Mouse (Mus musculus) CD4-positive naive resting alpha-beta T cell, adult 57 days (primary cell): Measurements from ENCODE around the gene Scn4a. TPM values are rescaled to one million over a fixed set of nuclear protein-coding genes. Genes with fewer than 3 reads are reported as not detected.

Experiments
- total RNA-seq: library from RNA; stranded (reverse); gene quantifications from one replicate; pipeline ENCODE4 v1.2.4, GENCODE M21; 2023

Scn4a gene
- total RNA-seq, result 1.2 TPM

DNA sequence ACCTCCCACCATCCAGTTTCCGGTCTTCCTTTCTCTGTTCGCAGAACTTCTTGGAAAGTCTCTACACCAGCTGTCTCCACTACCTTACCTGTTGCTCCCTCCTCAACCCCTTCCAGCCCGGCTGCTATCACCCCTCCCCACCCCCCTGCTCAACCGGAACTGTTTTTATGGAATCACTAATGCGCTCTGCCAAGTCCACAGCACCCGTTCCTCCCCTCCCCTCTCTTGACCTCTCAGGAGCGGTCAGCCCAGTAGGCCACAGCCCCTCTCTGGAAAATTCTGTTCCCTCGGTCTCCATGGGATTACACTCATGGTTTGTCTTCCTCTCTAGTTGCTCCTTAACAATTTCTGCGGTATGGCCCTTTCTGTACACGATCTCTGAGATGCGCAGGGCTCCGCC lies at the start of gene Scn4a:
TSS of gene Scn4a (minus strand) at position 101 of the 400 bp plus-strand sequence.

DNA sequence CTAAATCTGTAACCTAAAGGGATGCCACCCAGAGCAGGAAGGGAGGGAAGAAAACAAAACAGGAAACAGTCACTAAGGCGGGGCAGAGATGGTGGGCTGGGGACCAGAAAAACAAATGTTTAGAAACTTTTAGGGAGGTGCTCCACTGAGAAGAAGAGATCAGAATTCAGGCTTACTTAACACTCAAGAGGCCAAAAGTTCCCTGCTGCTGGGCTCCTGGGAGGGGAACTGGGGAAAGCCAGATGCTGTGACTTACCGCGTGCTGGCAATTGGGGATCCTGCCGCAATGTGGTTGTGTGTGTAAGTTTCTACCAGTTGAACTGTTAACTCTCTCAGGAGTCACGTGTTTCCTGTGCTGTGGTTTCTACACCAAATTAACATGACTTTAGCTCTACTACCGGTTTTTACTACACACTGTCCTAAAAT lies 34.7 kb upstream of the Scn4a start, which contains the start of gene Icam2:
TSS of gene Icam2 (minus strand) at position 285 of the 426 bp plus-strand sequence.

GRCm38 (mm10) chr11:106365366-106365765 lies 12.3 kb upstream of the Scn4a start, which contains the start of gene Prr29:
Gene Prr29, plus strand, starts transcription at chr11:106365472.

GRCm38 (mm10) chr11:106314333-106314812 lies 38.7 kb downstream of the Scn4a start, which contains the start of gene Cd79b:
Gene Cd79b, minus strand, starts transcription at chr11:106314762.

GRCm38 (mm10) chr11:106301765-106302164 lies 51.3 kb downstream of the Scn4a start, which contains the start of gene Gh:
Gene Gh, minus strand, starts transcription at chr11:106301865.

GRCm38 (mm10) chr11:106276454-106276853 lies 76.6 kb downstream of the Scn4a start, which contains the start of gene Tcam1:
Gene Tcam1, plus strand, starts transcription at chr11:106276672.

GRCm38 (mm10) chr11:106272644-106273310 lies 80.3 kb downstream of the Scn4a start, which contains the start of gene Smarcd2:
Gene Smarcd2, minus strand, starts transcription at chr11:106272972.

Other genes starting within 250 kb of the Scn4a start
- gene Gm10840, start 192.4 kb downstream of the Scn4a start, total RNA-seq, result 12.1 TPM
- 840 TPM for gene Limd2, start 192.4 kb downstream of the Scn4a start, total RNA-seq
- gene Strada, start 151.1 kb downstream of the Scn4a start, total RNA-seq, result 27.2 TPM
- 38.1 TPM for gene Ccdc47, start 136.9 kb downstream of the Scn4a start, total RNA-seq
- 80.4 TPM for gene Ddx42, start 136.4 kb downstream of the Scn4a start, total RNA-seq
- gene Ftsj3, start 97.2 kb downstream of the Scn4a start, total RNA-seq, result 69.6 TPM
- gene Psmc5, start 97.1 kb downstream of the Scn4a start, total RNA-seq, result 46.4 TPM
- gene Smarcd2, start 80.3 kb downstream of the Scn4a start, total RNA-seq, result 108 TPM
- not detected for gene Tcam1, start 76.6 kb downstream of the Scn4a start, total RNA-seq
- gene Gh, start 51.4 kb downstream of the Scn4a start, total RNA-seq, result 0.95 TPM
- 49.8 TPM for gene Cd79b, start 38.5 kb downstream of the Scn4a start, total RNA-seq
- gene Prr29, start 12.2 kb upstream of the Scn4a start, total RNA-seq, result not detected
- 68.0 TPM for gene Icam2, start 34.8 kb upstream of the Scn4a start, total RNA-seq
- 14.8 TPM for gene Ern1, start 134.6 kb upstream of the Scn4a start, total RNA-seq